Mouse (Mus musculus): Measurements from ENCODE around the gene Paics.
"Not testable (repeated sequence)": the region's sequence is repeated elsewhere in the genome, so short reads cannot be mapped to it uniquely, and the experiment has no call there.

Gene Paics

DNA sequence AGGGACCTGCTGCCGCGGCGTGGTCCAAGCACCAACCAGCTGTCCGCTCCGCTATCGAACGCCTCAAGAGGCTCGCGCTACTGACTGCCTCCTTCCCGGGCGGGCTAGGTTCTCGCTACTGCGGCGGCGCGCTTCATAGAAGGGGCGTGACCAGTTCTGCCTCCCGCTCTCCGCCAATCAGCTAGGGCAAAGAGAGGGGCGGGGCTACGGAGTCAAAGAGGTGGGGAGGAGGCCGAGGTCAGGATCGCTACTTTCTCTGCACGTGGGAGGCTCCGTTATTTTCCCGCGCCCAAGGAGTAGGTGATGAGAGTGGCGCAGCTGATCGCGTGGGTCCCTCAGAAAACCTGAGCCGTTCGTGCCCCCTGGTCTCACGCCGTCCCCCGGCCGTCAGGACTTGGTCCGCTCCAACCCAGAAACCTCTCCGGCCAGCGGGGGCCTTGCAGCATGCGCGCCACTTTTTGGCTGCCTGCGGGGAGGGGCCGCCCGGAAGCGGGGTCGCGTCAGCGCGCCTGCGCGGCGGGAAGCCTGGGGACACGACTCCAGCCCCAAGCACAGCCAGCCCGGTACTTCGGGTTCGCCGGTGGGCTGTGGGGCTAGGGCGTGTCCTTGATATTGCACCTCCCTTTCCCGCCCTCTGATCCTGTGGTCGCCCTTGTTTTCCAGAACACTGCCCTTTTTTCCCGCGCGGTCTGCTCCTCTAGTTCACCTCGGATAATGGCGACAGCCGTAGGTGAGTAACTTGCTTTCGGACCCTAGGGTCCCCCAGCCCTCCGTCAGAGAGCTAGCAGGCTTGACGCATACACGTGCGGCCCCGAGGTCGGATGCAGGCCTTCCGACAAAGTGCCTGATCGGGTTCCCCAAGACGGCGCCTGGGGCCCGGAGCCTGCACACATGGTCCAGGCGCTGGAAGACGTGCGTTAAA lies at the start of gene Paics, which contains the start of gene Ppat:
Gene Paics, plus strand, starts transcription at position 202 of the 922 bp plus-strand sequence.
Gene Ppat, minus strand, starts transcription at position 473 of the 922 bp plus-strand sequence.
- in situ Hi-C loops (cut with MboI; ENCODE audit: low pct_unique_long_range_greater_than_20kb in 1 of 2, low sequenced_read_pairs in 2 of 2, unreplicated experiment in 1 of 2): no loop called here

- in situ Hi-C loops (cut with MboI; ENCODE audit: low pct_unique_long_range_greater_than_20kb in 1 of 2, low sequenced_read_pairs in 2 of 2, unreplicated experiment in 1 of 2): no loop called here
Observed at GRCm38 (mm10) chr5:76902131-76902530, 49.0 kb upstream of the Paics start.

- in situ Hi-C loops (cut with MboI; ENCODE audit: low pct_unique_long_range_greater_than_20kb in 1 of 2, low sequenced_read_pairs in 2 of 2, unreplicated experiment in 1 of 2): no loop called here
Observed at GRCm38 (mm10) chr5:76904713-76905404, 46.2 kb upstream of the Paics start.

- in situ Hi-C loops (cut with MboI; ENCODE audit: low pct_unique_long_range_greater_than_20kb in 1 of 2, low sequenced_read_pairs in 2 of 2, unreplicated experiment in 1 of 2): no loop called here
Observed at GRCm38 (mm10) chr5:76905405-76906154, 45.5 kb upstream of the Paics start, which contains the start of gene Aasdh. Gene Aasdh (minus strand): TSS chr5:76905514.

GRCm38 (mm10) chr5:76906155-76906499 lies 45.0 kb upstream of the Paics start:
- in situ Hi-C loops (cut with MboI; ENCODE audit: low pct_unique_long_range_greater_than_20kb in 1 of 2, low sequenced_read_pairs in 2 of 2, unreplicated experiment in 1 of 2): no loop called here

DNA sequence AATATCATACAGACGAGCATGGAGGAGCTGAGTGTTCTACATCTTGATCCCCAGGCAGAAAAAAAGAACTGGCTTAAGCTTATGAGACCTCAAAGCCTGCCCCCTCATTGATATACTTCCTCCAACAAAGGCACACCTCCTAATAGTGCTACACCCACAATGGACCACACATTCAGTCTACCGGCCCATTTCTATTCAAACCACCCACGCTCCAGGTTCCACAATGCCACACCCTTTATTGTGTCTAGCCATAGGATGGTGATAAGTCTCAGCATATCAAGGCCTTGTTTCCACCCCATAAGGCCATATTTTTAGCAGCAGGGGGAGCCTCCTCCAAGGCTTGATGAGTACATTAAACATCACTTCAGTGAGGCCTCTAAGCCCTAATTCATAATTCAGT lies 40.3 kb upstream of the Paics start:
- in situ Hi-C loops (cut with MboI; ENCODE audit: low pct_unique_long_range_greater_than_20kb in 1 of 2, low sequenced_read_pairs in 2 of 2, unreplicated experiment in 1 of 2): no loop called here

DNA sequence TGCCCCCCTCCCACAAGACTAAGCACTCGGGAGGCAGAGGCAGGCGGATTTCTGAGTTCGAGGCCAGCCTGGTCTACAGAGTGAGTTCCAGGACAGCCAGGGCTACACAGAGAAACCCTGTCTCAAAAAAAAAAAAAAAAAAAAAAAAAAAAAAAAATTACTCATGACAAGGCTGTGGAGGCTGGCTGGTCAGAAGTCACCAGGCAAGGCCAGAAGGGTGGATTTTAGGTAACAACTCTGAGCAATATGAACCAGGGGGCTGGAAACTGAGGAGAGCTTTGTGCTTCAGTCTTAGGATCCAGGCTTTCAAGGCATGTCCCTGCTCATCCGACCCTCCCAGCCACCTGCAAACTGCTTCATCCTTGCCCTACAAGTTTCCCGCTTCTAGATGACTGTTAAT lies 38.6 kb upstream of the Paics start:
- in situ Hi-C loops (cut with MboI; ENCODE audit: low pct_unique_long_range_greater_than_20kb in 1 of 2, low sequenced_read_pairs in 2 of 2, unreplicated experiment in 1 of 2): not testable (repeated sequence)

DNA sequence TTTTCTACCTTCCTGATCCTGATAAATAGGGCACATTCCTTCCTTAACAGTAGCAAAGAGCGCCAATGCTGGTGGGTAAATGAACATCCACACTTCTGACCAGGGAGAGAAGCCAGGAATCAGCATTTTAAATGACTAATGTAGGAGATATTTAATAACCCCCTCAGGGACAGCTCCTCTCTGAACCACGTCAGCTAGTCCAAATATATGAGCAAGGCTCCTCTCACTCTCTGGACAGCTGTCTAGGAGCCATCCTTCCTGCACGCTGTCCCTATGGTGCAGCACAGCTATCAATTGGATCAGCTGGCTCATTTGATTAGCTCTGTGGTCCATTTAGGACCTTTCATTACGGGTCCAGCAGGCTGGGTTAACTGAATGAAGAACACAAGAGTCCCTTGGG lies 28.3 kb upstream of the Paics start:
- in situ Hi-C loops (cut with MboI; ENCODE audit: low pct_unique_long_range_greater_than_20kb in 1 of 2, low sequenced_read_pairs in 2 of 2, unreplicated experiment in 1 of 2): no loop called here

DNA sequence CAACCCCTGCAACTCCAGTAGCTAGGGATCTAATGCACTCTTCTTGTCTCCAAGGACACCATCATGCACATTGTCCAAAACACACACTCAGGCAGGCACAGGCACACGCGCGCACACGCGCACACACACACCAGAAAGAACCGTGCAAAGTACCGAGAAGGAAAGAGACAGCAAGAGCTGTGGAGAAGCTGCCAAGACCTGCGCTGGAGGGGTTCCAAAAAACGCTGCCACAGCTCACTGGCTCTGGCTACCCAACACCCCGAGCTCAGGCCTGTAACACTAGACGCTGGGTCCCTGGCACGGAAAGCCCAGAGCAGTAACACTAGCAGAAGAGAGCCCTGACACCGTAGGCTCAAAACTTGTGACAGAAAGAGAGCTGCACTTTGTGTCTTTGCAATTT lies 27.7 kb upstream of the Paics start:
- in situ Hi-C loops (cut with MboI; ENCODE audit: low pct_unique_long_range_greater_than_20kb in 1 of 2, low sequenced_read_pairs in 2 of 2, unreplicated experiment in 1 of 2): no loop called here

GRCm38 (mm10) chr5:76924296-76924695 lies 26.8 kb upstream of the Paics start:
- in situ Hi-C loops (cut with MboI; ENCODE audit: low pct_unique_long_range_greater_than_20kb in 1 of 2, low sequenced_read_pairs in 2 of 2, unreplicated experiment in 1 of 2): no loop called here

DNA sequence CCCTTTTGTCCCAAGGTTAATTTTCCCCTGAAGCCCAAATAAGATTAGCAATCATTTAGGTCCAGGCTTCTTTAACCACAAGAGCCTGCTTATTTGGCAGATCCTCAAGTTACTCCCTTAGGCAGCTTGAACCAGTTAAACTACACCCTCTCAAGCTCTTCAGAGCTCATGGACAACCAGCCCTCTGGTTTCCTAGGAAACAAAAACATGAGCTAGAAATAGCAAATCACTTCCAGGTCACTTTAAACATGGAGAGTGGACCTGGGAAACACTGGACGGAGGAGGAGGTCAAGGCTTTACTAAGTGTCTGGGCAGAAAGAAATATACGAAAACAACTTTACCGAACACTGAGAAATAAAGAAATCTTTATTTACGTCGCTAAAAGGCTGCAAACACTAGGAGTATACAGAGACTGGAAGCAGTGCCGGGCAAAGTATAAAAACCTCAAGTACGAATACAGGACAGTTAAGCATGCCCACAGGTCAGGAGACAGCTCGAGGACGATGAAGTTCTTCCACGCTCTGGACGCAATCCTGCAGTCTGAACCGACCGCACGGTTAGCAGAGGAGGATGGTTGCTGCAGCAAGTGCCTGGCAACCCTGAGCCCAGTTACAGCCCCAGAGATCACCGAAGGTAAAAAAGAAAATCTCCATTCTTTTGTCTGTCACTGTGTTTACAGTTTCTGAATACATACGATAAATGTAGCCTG lies 22.8 kb upstream of the Paics start:
- in situ Hi-C loops (cut with MboI; ENCODE audit: low pct_unique_long_range_greater_than_20kb in 1 of 2, low sequenced_read_pairs in 2 of 2, unreplicated experiment in 1 of 2): no loop called here

DNA sequence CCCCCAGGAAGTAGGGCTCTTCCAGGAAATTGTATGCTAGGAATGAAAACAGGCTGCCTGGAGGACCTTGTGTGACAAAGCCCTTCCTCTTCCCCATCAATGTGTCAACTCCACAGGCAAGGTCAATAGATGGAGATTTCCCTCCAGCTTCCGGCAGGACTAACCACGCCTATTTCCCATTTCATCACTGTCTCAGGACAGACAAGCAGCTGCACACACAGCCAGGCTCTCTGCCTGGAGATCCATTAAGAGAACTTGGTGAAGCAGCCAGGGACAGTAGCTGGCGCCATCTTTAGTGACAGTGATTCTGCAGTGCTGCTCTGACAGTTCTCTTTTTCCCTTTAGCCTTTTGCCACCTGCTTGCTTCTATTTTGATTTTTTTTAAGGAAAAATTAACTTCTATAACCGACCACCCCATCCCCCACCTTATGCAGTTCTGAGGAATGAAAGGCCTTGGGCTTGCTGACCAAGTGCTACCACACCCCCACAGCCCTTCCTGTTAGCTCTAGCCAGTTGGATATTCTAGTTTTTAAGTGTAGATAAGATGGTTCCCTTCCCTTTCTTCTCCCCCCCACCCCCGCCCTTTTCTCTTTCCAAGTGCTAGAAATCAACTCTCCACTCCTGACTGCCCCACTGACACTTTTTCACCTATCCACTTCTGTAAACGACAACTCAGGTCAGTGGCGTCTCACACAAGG lies 21.8 kb upstream of the Paics start:
- in situ Hi-C loops (cut with MboI; ENCODE audit: low pct_unique_long_range_greater_than_20kb in 1 of 2, low sequenced_read_pairs in 2 of 2, unreplicated experiment in 1 of 2): no loop called here

DNA sequence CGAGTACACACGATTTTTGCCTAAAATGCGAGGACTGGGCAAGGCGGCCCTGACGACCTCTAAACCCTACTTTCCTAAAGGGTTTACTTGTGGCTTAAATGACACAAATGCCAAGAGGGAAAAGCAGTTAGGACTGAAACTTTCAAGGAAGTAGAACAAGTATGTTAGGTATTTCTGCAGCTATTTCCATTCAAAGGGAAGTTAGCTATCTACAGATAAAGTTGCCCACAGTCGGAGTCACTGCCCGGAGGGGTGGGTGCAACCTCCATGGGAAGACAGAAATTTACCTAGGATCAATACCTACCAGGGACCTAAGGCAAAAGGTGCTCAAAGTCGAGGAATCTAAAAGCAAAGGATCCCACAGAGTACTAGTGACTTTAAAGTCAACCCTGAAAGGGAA lies 11.4 kb upstream of the Paics start:
- in situ Hi-C loops (cut with MboI; ENCODE audit: low pct_unique_long_range_greater_than_20kb in 1 of 2, low sequenced_read_pairs in 2 of 2, unreplicated experiment in 1 of 2): no loop called here

DNA sequence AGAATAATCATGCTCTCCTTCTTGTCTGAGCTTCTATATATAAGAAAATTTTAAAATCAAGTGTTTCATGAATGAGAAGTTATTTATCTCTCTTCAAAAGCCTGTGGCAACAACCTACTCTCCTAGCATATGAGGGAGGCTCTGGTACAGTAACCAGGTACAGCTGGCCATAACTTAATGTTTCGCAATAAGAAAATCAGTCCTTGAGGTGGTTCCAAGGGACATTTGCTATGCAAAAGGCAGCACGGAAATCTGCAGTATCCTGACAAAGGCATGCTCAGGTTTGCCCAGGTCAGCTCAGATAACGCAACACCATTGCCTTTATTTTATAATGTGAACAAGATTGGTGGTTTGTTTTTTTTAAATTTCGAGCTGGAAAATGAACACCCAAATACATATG lies 9.1 kb upstream of the Paics start:
- in situ Hi-C loops (cut with MboI; ENCODE audit: low pct_unique_long_range_greater_than_20kb in 1 of 2, low sequenced_read_pairs in 2 of 2, unreplicated experiment in 1 of 2): no loop called here

DNA sequence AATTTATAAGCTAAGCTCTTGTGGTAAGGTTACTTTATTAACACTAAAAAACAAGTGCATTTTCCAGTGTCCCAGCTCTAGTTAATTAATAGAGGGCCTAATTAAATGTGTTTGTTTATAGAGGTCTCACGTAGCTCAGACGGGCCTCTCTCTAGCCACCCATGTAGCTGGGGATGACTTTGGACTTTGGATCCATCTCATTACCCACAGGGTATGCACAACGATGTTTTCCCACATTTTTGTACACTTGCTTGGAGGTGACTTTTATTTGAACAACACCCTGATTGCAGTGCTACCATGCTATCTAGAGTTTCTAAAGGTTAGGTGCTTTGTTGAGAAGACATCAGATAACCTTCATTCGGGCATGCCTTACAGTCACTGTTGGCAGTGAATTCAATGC lies 8.6 kb upstream of the Paics start:
- in situ Hi-C loops (cut with MboI; ENCODE audit: low pct_unique_long_range_greater_than_20kb in 1 of 2, low sequenced_read_pairs in 2 of 2, unreplicated experiment in 1 of 2): no loop called here

DNA sequence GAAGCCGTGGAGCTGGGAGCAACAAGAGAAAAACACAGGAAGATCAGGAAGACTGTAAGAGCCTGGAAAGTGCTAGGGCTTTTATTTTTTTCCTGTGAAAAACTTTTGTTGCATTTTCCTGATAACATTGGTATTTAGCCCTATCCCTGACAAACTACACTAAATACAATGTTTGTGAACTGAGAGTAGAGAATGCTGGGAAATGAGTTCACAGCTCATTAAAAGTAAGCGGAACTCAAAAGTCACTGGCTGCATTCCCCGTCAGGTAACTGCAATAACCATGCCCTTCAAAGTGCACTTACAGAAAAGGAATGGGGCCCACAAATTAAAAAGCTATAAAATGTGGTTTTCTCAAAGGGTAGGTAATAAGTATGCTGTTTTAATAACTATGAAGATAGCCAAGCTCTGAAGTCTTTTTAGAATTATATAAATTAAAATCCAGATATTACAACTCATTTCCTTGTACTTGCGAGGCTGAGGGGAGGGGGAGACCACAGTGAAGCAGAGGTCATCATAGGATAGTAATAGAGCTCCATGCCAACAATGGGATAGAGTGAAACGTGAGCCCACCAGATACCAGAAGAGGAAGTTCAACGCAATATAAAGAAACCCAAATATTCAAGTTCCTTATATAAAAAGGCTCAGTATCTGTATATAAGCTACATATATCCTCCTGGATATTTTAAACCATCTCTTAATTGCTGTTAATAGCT lies 6.0 kb upstream of the Paics start:
- in situ Hi-C loops (cut with MboI; ENCODE audit: low pct_unique_long_range_greater_than_20kb in 1 of 2, low sequenced_read_pairs in 2 of 2, unreplicated experiment in 1 of 2): no loop called here

- in situ Hi-C loops (cut with MboI; ENCODE audit: low pct_unique_long_range_greater_than_20kb in 1 of 2, low sequenced_read_pairs in 2 of 2, unreplicated experiment in 1 of 2): no loop called here
Observed at GRCm38 (mm10) chr5:76945678-76946033, 5.5 kb upstream of the Paics start.
